Mouse (Mus musculus): ENCODE results near the gene Plaa. TPM values are rescaled to one million over a fixed set of nuclear protein-coding genes. Genes with fewer than 3 reads are reported as not detected.

Gene Plaa
- polyA plus RNA-seq, 1 experiment = not detected

- peaks cover 2% of the 10 kb centered on the region; the same call in 1 of the 2 replicates for H3K4me1 ChIP-seq (ENCODE audit: control insufficient read depth, insufficient read depth, low read length)
- TF ChIP-seq CTCF (IDR thresholded peaks at IDR 0.05; ENCODE audit: insufficient read depth, low read depth, low read length) (no peak), POLR2A (IDR thresholded peaks at IDR 0.05; ENCODE audit: insufficient read depth, low read depth, low read length) (no peak)
- WGBS = 46% methylated on average over 2 of the region's 2 CpGs
- H3K27ac ChIP-seq (ENCODE audit: insufficient read depth, low read depth, low read length) = no peak overlapping the region
- H3K4me3 ChIP-seq (ENCODE audit: insufficient read depth, low read depth, low read length) = no peak overlapping the region
Measured at GRCm38 (mm10) chr4:94559266-94559665, 43.8 kb downstream of the Plaa start.

- peaks cover 2% of the 10 kb centered on the region; the same call in 1 of the 2 replicates for H3K4me1 ChIP-seq (ENCODE audit: control insufficient read depth, insufficient read depth, low read length)
- no peak for TF ChIP-seq CTCF (IDR thresholded peaks at IDR 0.05; ENCODE audit: insufficient read depth, low read depth, low read length)
- no peak overlapping the region for H3K4me3 ChIP-seq (ENCODE audit: insufficient read depth, low read depth, low read length)
- 67% methylated on average over 7 of the region's 7 CpGs for WGBS
- H3K27ac ChIP-seq (ENCODE audit: insufficient read depth, low read depth, low read length) = no peak overlapping the region
Measured at GRCm38 (mm10) chr4:94557145-94557544, 45.9 kb downstream of the Plaa start.

- Histone ChIP-seq H3K4me1 (ENCODE audit: control insufficient read depth, insufficient read depth, low read length) (peaks cover 2% of the 10 kb centered on the region; the same call in 1 of the 2 replicates), H3K4me3 (ENCODE audit: insufficient read depth, low read depth, low read length) (peak within 1 kb of the TSS; percentile 100), H3K27ac (ENCODE audit: insufficient read depth, low read depth, low read length) (peak within 1 kb of the TSS; percentile 74; the same call in 1 of the 2 replicates)
- WGBS = under 1% methylated on average over 83 of the region's 83 CpGs
- TF ChIP-seq POLR2A (IDR thresholded peaks at IDR 0.05; ENCODE audit: insufficient read depth, low read depth, low read length) = peak; percentile 97
- no peak for TF ChIP-seq CTCF (IDR thresholded peaks at IDR 0.05; ENCODE audit: insufficient read depth, low read depth, low read length)
Measured at GRCm38 (mm10) chr4:94556265-94557054, 46.6 kb downstream of the Plaa start, which contains the start of the genes Gm10306 and Caap1. Gene Gm10306, plus strand, starts transcription at chr4:94556546. Gene Caap1, minus strand, starts transcription at chr4:94556796.

- no peak overlapping the region for H3K27ac ChIP-seq (ENCODE audit: insufficient read depth, low read depth, low read length)
- peaks cover 2% of the 10 kb centered on the region; the same call in 1 of the 2 replicates for H3K4me1 ChIP-seq (ENCODE audit: control insufficient read depth, insufficient read depth, low read length)
- 87% methylated on average over 5 of the region's 5 CpGs for whole genome bisulfite sequencing
- TF ChIP-seq CTCF (IDR thresholded peaks at IDR 0.05; ENCODE audit: insufficient read depth, low read depth, low read length) (no peak), POLR2A (IDR thresholded peaks at IDR 0.05; ENCODE audit: insufficient read depth, low read depth, low read length) (no peak)
- no peak overlapping the region for H3K4me3 ChIP-seq (ENCODE audit: insufficient read depth, low read depth, low read length)
Measured at GRCm38 (mm10) chr4:94554955-94555494, 48.0 kb downstream of the Plaa start.

GRCm38 (mm10) chr4:94544321-94544720, 58.7 kb downstream of the Plaa start:
- no peak for TF ChIP-seq CTCF (IDR thresholded peaks at IDR 0.05; ENCODE audit: insufficient read depth, low read depth, low read length)
- no peak for TF ChIP-seq POLR2A (IDR thresholded peaks at IDR 0.05; ENCODE audit: insufficient read depth, low read depth, low read length)
- no peak overlapping the region for H3K4me3 ChIP-seq (ENCODE audit: insufficient read depth, low read depth, low read length)
- no peaks in the 10 kb centered on the region for H3K4me1 ChIP-seq (ENCODE audit: control insufficient read depth, insufficient read depth, low read length)
- WGBS = 23% methylated on average over 7 of the region's 7 CpGs
- no peak overlapping the region for H3K27ac ChIP-seq (ENCODE audit: insufficient read depth, low read depth, low read length)

- TF ChIP-seq POLR2A (IDR thresholded peaks at IDR 0.05; ENCODE audit: insufficient read depth, low read depth, low read length) (no peak), CTCF (IDR thresholded peaks at IDR 0.05; ENCODE audit: insufficient read depth, low read depth, low read length) (no peak)
- 92% methylated on average over 4 of the region's 4 CpGs for WGBS
- no peak overlapping the region for H3K4me3 ChIP-seq (ENCODE audit: insufficient read depth, low read depth, low read length)
- H3K4me1 ChIP-seq (ENCODE audit: control insufficient read depth, insufficient read depth, low read length) = no peaks in the 10 kb centered on the region
- no peak overlapping the region for H3K27ac ChIP-seq (ENCODE audit: insufficient read depth, low read depth, low read length)
Measured at GRCm38 (mm10) chr4:94543041-94543440, 60.0 kb downstream of the Plaa start.

- no peak overlapping the region for H3K27ac ChIP-seq (ENCODE audit: insufficient read depth, low read depth, low read length)
- TF ChIP-seq CTCF (IDR thresholded peaks at IDR 0.05; ENCODE audit: insufficient read depth, low read depth, low read length) (no peak), POLR2A (IDR thresholded peaks at IDR 0.05; ENCODE audit: insufficient read depth, low read depth, low read length) (no peak)
- no peak overlapping the region for H3K4me3 ChIP-seq (ENCODE audit: insufficient read depth, low read depth, low read length)
- no peaks in the 10 kb centered on the region; the same call in 1 of the 2 replicates for H3K4me1 ChIP-seq (ENCODE audit: control insufficient read depth, insufficient read depth, low read length)
Measured at GRCm38 (mm10) chr4:94533205-94533604, 69.8 kb downstream of the Plaa start.

- Histone ChIP-seq H3K4me3 (ENCODE audit: insufficient read depth, low read depth, low read length) (no peak overlapping the region), H3K4me1 (ENCODE audit: control insufficient read depth, insufficient read depth, low read length) (no peaks in the 10 kb centered on the region; the same call in 1 of the 2 replicates), H3K27ac (ENCODE audit: insufficient read depth, low read depth, low read length) (no peak overlapping the region)
- 53% methylated on average over 1 of the region's 1 CpGs for WGBS
- TF ChIP-seq CTCF (IDR thresholded peaks at IDR 0.05; ENCODE audit: insufficient read depth, low read depth, low read length) (no peak), POLR2A (IDR thresholded peaks at IDR 0.05; ENCODE audit: insufficient read depth, low read depth, low read length) (no peak)
Measured at GRCm38 (mm10) chr4:94529448-94529847, 73.6 kb downstream of the Plaa start.

GRCm38 (mm10) chr4:94523321-94523720, 79.7 kb downstream of the Plaa start:
- TF ChIP-seq POLR2A (IDR thresholded peaks at IDR 0.05; ENCODE audit: insufficient read depth, low read depth, low read length) (no peak), CTCF (IDR thresholded peaks at IDR 0.05; ENCODE audit: insufficient read depth, low read depth, low read length) (no peak)
- Histone ChIP-seq H3K4me1 (ENCODE audit: control insufficient read depth, insufficient read depth, low read length) (no peaks in the 10 kb centered on the region), H3K4me3 (ENCODE audit: insufficient read depth, low read depth, low read length) (no peak overlapping the region), H3K27ac (ENCODE audit: insufficient read depth, low read depth, low read length) (no peak overlapping the region)

All from olfactory bulb, adult 2 months (tissue).